Mouse (Mus musculus): ENCODE measurements at regions not wholly inside any gene's neighbourhood (a gene's known extent, or its start where the extent isn't known, plus 50 kb on each side); places are given as distances from the start of the nearest gene placed in this dataset.
A peak's percentile ranks its signal among the peaks of the same experiment; 100 is the strongest.

GRCm38 (mm10) chr1:186572651-186573050 is 133.1 kb downstream of the Tgfb2 start:
- no peaks in the 10 kb centered on the region for H3K36me3 ChIP-seq
- WGBS = 88% methylated on average over 8 of the region's 8 CpGs
- ATAC-seq (ENCODE audit: insufficient read depth, low FRiP score, low read depth) = no peak

GRCm38 (mm10) chr1:186572092-186572491 is 133.7 kb downstream of the Tgfb2 start:
- no peak overlapping the region for H3K4me3 ChIP-seq (replicated peaks)
- H3K36me3 ChIP-seq = no peaks in the 10 kb centered on the region
- H3K9me3 ChIP-seq = no peaks in the 10 kb centered on the region
- H3K9ac ChIP-seq = no peak overlapping the region
- H3K27ac ChIP-seq = no peak overlapping the region
- no peaks in the 10 kb centered on the region for H3K27me3 ChIP-seq (replicated peaks)
- 55% methylated on average over 4 of the region's 4 CpGs for WGBS
- H3K4me1 ChIP-seq = no peaks in the 10 kb centered on the region
- no peak for ATAC-seq (ENCODE audit: insufficient read depth, low FRiP score, low read depth)
- no peak overlapping the region for H3K4me2 ChIP-seq

More at GRCm38 (mm10) chr1:186572651-186573050, 133.1 kb downstream of the Tgfb2 start:
- no peaks in the 10 kb centered on the region for H3K4me1 ChIP-seq
- no peak overlapping the region for H3K4me2 ChIP-seq
- H3K9me3 ChIP-seq = no peaks in the 10 kb centered on the region
- no peak overlapping the region for H3K27ac ChIP-seq
- no peaks in the 10 kb centered on the region for H3K27me3 ChIP-seq (replicated peaks)
- no peak overlapping the region for H3K9ac ChIP-seq
- no peak overlapping the region for H3K4me3 ChIP-seq (replicated peaks)

DNA sequence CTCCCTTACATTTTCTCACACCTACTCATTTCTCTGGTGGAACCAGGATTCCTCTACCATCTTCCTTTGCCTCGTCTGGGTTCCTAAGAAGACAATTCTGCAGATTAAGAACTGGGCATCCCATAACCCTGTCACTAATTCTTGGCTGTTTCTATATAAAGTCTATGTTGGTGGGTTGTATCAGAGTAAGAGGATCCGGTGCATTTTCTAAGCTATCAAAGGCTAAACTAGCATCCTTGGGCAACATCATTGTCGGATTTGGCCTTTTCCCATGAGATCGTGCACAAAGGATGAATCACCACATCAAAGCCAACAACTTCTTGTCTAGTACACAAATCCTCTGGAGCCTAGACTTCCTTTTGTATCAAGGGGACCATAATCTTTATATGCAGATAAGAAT is 137.3 kb downstream of the Tgfb2 start:
- H3K4me1 ChIP-seq = no peaks in the 10 kb centered on the region
- WGBS = 89% methylated on average over 4 of the region's 4 CpGs

DNA sequence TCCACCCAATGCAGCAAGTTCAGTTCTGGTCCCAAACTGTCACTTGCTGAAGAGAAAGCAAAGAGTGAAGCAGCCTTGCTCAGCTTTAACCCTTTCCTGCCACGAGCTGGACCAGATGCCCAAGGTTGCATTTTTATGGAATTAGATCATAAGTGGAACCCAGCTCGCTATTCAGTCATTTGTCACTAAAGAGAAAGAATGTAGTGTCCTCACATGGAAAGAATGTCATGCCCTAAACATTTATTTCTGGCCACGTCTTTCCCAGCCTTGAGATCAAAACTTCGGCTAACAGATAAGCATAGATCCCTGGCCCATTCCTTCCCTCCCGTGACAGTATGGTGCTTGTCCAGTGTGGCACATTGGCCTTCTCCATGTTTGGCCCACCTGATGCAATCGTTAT is 137.7 kb downstream of the Tgfb2 start:
- Histone ChIP-seq H3K27ac (no peak overlapping the region), H3K9ac (no peak overlapping the region), H3K4me2 (no peak overlapping the region), H3K36me3 (no peaks in the 10 kb centered on the region), H3K4me3 (replicated peaks) (no peak overlapping the region), H3K27me3 (replicated peaks) (no peaks in the 10 kb centered on the region), H3K9me3 (no peaks in the 10 kb centered on the region), H3K4me1 (no peaks in the 10 kb centered on the region)
- no peak for ATAC-seq (ENCODE audit: insufficient read depth, low FRiP score, low read depth)
- 42% methylated on average over 6 of the region's 6 CpGs for WGBS

More for the DNA sequence above, 137.3 kb downstream of the Tgfb2 start:
- Histone ChIP-seq H3K4me3 (replicated peaks) (no peak overlapping the region), H3K9me3 (no peaks in the 10 kb centered on the region), H3K36me3 (no peaks in the 10 kb centered on the region), H3K9ac (no peak overlapping the region), H3K4me2 (no peak overlapping the region), H3K27ac (no peak overlapping the region), H3K27me3 (replicated peaks) (no peaks in the 10 kb centered on the region)
- no peak for ATAC-seq (ENCODE audit: insufficient read depth, low FRiP score, low read depth)

- no peak for ATAC-seq (ENCODE audit: insufficient read depth, low FRiP score, low read depth)
- Histone ChIP-seq H3K27ac (no peak overlapping the region), H3K4me2 (peak overlapping the region; percentile 41), H3K4me1 (no peaks in the 10 kb centered on the region), H3K9ac (no peak overlapping the region), H3K4me3 (replicated peaks) (no peak overlapping the region), H3K27me3 (replicated peaks) (no peaks in the 10 kb centered on the region), H3K9me3 (no peaks in the 10 kb centered on the region), H3K36me3 (no peaks in the 10 kb centered on the region)
- WGBS = 18% methylated on average over 15 of the region's 15 CpGs
These were observed 138.5 kb downstream of the Tgfb2 start for GRCm38 (mm10) chr1:186567136-186567826.

GRCm38 (mm10) chr1:186562027-186562426 is 143.8 kb downstream of the Tgfb2 start:
- no peak overlapping the region for H3K4me3 ChIP-seq (replicated peaks)
- H3K36me3 ChIP-seq = no peaks in the 10 kb centered on the region
- H3K27me3 ChIP-seq (replicated peaks) = no peaks in the 10 kb centered on the region
- no peak overlapping the region for H3K27ac ChIP-seq
- H3K9me3 ChIP-seq = no peaks in the 10 kb centered on the region
- H3K4me1 ChIP-seq = no peaks in the 10 kb centered on the region
- 82% methylated on average over 3 of the region's 3 CpGs for WGBS
- no peak overlapping the region for H3K9ac ChIP-seq
- H3K4me2 ChIP-seq = no peak overlapping the region
- no peak for ATAC-seq (ENCODE audit: insufficient read depth, low FRiP score, low read depth)

- H3K9ac ChIP-seq = no peak overlapping the region
- H3K36me3 ChIP-seq = no peaks in the 10 kb centered on the region
- 32% methylated on average over 6 of the region's 6 CpGs for WGBS
- no peaks in the 10 kb centered on the region for H3K27me3 ChIP-seq (replicated peaks)
- ATAC-seq (ENCODE audit: insufficient read depth, low FRiP score, low read depth) = no peak
- H3K4me1 ChIP-seq = no peaks in the 10 kb centered on the region
- no peak overlapping the region for H3K27ac ChIP-seq
- H3K4me3 ChIP-seq (replicated peaks) = no peak overlapping the region
- H3K9me3 ChIP-seq = no peaks in the 10 kb centered on the region
- no peak overlapping the region for H3K4me2 ChIP-seq
These were observed 150.3 kb downstream of the Tgfb2 start for GRCm38 (mm10) chr1:186555441-186555975.

- Histone ChIP-seq H3K4me3 (replicated peaks) (no peak overlapping the region), H3K9me3 (no peaks in the 10 kb centered on the region), H3K36me3 (no peaks in the 10 kb centered on the region), H3K27me3 (replicated peaks) (no peaks in the 10 kb centered on the region), H3K9ac (no peak overlapping the region), H3K4me1 (no peaks in the 10 kb centered on the region), H3K4me2 (no peak overlapping the region), H3K27ac (no peak overlapping the region)
- no peak for ATAC-seq (ENCODE audit: insufficient read depth, low FRiP score, low read depth)
- WGBS = 54% methylated on average over 7 of the region's 7 CpGs
These were observed 151.2 kb downstream of the Tgfb2 start for GRCm38 (mm10) chr1:186554520-186555010.

- ATAC-seq (ENCODE audit: insufficient read depth, low FRiP score, low read depth) = no peak
- no peaks in the 10 kb centered on the region for H3K36me3 ChIP-seq
- H3K9me3 ChIP-seq = no peaks in the 10 kb centered on the region
- H3K27me3 ChIP-seq (replicated peaks) = no peaks in the 10 kb centered on the region
- WGBS = 82% methylated on average over 7 of the region's 7 CpGs
- H3K4me1 ChIP-seq = no peaks in the 10 kb centered on the region
- H3K27ac ChIP-seq = no peak overlapping the region
- no peak overlapping the region for H3K4me2 ChIP-seq
- no peak overlapping the region for H3K9ac ChIP-seq
- no peak overlapping the region for H3K4me3 ChIP-seq (replicated peaks)
These were observed 153.1 kb downstream of the Tgfb2 start for GRCm38 (mm10) chr1:186552689-186553088.

DNA sequence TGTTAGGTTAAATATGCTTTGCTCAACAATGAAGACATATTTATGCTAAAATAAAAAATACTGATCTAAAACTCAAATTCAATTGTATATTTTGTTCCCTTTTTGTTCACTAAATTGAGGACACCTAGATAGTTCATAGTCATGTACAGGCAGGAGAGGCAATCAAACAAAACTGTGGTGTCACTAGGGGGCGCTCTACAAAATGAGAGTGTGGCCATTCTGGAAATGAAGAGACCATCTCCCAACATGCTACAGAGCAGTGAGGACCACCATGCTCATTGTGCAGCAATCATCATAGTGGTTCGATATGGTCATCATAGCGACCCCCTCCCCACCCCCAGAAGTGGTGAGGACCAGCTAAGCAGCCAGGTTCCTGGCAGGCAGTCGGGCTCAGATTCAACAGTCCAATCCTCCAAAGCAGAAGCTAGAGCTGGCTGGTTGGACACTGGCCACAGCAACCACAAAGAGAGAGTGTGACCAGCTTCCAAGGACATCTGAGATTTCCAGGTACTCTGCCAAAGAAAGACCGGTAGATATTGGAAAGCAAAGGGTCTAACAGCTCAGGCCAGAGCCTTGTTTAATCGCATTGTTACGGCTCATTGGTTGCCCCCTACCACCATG is 155.4 kb downstream of the Tgfb2 start:
- H3K36me3 ChIP-seq = no peaks in the 10 kb centered on the region
- no peaks in the 10 kb centered on the region for H3K4me1 ChIP-seq
- H3K4me3 ChIP-seq (replicated peaks) = no peak overlapping the region
- H3K4me2 ChIP-seq = no peak overlapping the region
- no peaks in the 10 kb centered on the region for H3K9me3 ChIP-seq
- ATAC-seq (ENCODE audit: insufficient read depth, low FRiP score, low read depth) = no peak
- no peaks in the 10 kb centered on the region for H3K27me3 ChIP-seq (replicated peaks)
- WGBS = 88% methylated on average over 7 of the region's 7 CpGs
- H3K9ac ChIP-seq = no peak overlapping the region
- H3K27ac ChIP-seq = no peak overlapping the region

DNA sequence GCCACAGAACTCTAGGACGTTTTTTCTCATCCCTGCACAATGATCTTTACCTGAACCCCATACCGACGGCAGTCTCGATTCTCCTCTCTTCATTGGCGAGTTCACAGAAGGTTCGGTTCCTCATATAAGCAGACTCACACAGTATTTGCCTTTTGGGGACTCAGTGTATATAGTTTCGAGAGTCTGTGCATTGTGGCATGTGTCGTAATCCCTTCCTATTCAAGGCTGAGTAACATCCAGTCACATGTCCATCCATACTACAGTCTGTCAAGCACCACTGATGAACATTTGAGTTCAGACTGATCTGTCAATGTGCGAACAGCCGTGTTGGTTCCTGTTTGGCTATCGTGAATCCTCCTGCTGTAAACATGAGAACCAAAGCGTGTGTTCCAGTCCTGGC is 156.6 kb downstream of the Tgfb2 start:
- H3K36me3 ChIP-seq = no peaks in the 10 kb centered on the region
- no peak overlapping the region for H3K4me3 ChIP-seq (replicated peaks)
- H3K4me2 ChIP-seq = no peak overlapping the region
- WGBS = 83% methylated on average over 12 of the region's 12 CpGs
- H3K27me3 ChIP-seq (replicated peaks) = no peaks in the 10 kb centered on the region
- no peak overlapping the region for H3K27ac ChIP-seq
- no peak overlapping the region for H3K9ac ChIP-seq
- no peak for ATAC-seq (ENCODE audit: insufficient read depth, low FRiP score, low read depth)
- H3K4me1 ChIP-seq = no peaks in the 10 kb centered on the region
- no peaks in the 10 kb centered on the region for H3K9me3 ChIP-seq

DNA sequence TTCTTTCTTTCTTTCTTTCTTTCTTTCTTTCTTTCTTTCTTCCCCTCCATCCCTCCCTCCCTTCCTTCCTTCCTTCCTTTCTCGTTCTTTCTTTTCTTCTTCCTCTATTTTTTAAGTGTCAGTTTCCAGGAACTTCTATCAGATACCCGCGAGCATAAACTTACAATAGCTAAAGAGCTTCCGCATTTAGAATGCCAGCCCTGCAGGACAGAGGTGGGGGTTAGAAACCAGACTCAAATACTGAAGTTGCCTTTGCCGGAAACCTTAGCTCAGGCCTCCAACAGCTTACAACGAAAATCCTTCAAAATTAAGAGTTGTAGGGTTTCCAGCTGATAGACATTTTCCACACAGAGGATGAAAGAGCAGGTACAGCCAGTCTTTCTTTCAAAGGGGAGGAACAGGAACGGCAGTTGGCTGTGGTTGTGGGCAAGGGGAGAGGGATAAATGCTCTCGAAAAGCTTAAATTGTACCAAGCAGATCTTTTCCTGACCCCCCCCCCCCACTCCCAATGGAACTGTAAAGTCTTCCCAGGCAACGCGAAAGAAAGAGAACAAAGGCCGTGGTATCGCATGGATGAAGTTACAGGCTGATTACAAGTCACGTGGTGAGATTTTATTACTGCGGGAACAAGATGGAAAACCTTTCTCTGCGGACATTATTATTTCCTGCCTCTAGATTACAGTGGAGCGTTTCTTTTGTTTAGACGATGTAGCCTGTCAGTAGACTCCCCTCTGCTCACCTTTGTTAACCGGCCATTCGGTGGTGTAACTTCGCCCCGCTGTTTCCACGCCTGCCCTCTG is 159.2 kb downstream of the Tgfb2 start:
- Histone ChIP-seq H3K27me3 (replicated peaks) (no peaks in the 10 kb centered on the region), H3K4me2 (no peak overlapping the region), H3K36me3 (no peaks in the 10 kb centered on the region), H3K9me3 (no peaks in the 10 kb centered on the region), H3K4me1 (no peaks in the 10 kb centered on the region), H3K9ac (no peak overlapping the region), H3K27ac (no peak overlapping the region), H3K4me3 (replicated peaks) (no peak overlapping the region)
- WGBS = 69% methylated on average over 22 of the region's 22 CpGs
- no peak for ATAC-seq (ENCODE audit: insufficient read depth, low FRiP score, low read depth)

All from stomach, embryonic 15.5 days (tissue).